In the genomic region with DNA sequence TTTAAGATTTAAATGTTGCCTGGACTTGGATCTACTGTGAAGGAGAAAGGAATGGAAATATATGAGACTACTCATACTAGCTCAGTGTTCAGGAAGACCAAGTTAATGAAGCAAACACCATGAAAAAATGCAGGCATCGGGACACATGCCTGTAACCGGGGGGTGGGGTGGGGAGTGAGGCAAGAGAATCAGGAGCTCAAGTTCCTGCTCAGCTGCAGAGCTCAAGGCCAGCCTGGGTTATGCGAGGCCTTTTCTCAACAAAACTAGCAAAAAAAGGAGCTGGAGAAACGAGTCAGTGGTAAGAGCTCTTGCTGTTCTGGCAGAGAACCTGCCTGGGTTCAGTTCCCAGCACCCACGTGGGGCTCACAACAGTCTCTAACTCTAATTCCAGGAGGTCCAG, we compare ENCODE assay signal across 13 mouse cellular contexts. TPM values are rescaled to one million over a fixed set of nuclear protein-coding genes. Genes with fewer than 3 reads are reported as not detected.
"Had no signal": no experiment of that assay in that cellular context is flagged by ENCODE, and none has a peak within 500 bp of the region (broad histone marks: within the 10 kb centered on the region; RNA-seq: fewer than 3 reads in every experiment).

No protein-coding gene starts in this region.

- DNase-seq: cerebellum, postnatal 36 days; embryo, embryonic 11 days; forebrain, postnatal 0 days; gastrocnemius, adult 2 months; gastrocnemius, postnatal 10 days; gastrocnemius, postnatal 14 days; gastrocnemius, postnatal 25 days; gastrocnemius, postnatal 36 days; heart, adult 11 months; heart, adult 18-20 months; heart, adult 2 months had no signal

RNA-seq across cellular contexts. Expression of a gene that starts 43.4 kb away (rescaled TPM):
- total RNA-seq: granulocyte monocyte progenitor cell, adult 5-6 weeks had no signal
- polyA plus RNA-seq: forebrain, embryonic 16.5 days; forebrain, postnatal 0 days had no signal
